Mouse (Mus musculus) stomach, postnatal 0 days (tissue): ENCODE results near the gene Map3k9.

Source experiments
- CTCF ChIP-seq: IDR thresholded peaks from 2 replicates; pipeline ENCODE4 v1.5.1; 2016; ENCODE audit warnings: antibody characterized with exemption, low read depth, mild to moderate bottlenecking, moderate library complexity
- EP300 ChIP-seq: optimal IDR thresholded peaks from 2 replicates; pipeline ENCODE3; 2016; ENCODE audit warnings: antibody characterized with exemption

DNA sequence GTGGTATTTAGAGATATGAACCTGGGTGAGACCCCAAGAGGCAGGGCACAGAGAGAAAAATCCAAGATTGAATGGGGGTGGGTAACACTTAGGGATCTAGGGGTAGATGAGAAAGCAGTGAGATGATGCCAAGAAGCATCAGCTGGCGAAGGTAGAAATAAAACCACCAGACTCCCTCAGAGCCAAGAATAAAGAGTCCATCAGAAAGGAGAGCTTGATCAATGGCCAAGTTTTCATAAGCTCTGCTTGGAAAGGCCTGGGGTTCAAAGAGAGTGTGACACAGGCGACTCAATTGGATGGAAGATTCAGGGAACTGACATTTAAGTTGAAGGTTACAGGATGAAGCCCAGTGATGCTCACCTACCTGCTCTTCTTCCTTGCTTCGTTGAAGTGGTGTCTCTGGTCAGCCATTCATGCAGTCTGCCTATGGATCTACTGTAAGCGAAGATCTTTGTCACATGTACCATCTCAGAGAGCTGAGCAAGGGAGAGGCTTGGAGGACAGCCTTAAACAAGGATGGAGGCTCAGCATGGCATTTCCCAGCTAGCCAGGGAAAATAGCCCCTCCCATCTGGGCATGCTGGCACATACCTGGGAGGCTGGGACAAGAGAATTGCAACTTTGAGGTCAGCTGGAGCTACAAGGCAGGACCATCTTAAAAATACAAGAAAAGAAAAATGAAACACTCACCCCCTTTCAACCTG lies 42.0 kb upstream of the Map3k9 start:
- TF ChIP-seq CTCF (no peak), EP300 (no peak)
